Mouse (Mus musculus): Measurements from ENCODE around the gene Pid1. TPM values are rescaled to one million over a fixed set of nuclear protein-coding genes. Genes with fewer than 3 reads are reported as not detected.

Gene Pid1
- total RNA-seq, 2 experiments from 2014 or later, result 19.7 to 22.8 TPM

DNA sequence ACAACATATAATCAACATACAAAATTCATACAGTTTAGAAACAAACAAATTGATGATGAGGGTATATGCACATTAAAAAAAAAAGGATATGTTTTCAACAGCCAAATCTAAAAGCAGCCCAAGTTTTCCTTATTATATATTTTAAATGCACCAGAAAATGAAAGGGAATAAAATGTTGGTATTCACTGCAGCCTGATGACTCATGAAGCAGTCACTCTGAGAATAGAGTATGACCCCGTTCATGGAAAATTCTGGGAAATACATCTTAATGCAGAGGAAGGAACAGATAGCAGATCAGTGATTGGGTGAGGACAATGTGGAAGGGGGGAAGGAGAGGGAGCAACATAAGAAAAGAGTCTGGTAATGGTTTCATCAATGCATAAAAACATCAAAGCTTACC lies 186.3 kb downstream of the Pid1 start:
- no peak for DNase-seq

DNA sequence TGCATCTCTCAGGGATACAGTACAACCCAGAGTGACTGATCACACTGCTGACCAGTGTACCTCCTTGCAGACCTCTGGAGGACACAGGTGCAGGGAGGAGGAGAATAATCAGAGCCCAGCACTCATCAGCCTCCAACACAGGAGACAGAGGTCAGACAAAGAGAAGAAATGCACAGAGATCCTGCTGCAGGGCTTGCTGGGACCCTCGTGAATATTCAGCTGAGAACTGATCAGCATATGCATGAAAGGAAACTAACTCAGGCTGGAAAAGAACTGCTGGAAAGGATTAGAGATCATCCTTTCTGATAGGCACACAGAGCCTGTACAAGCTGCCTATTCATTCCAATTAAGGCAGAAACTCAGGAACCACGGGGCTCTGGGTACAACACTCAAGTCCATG lies 186.9 kb downstream of the Pid1 start:
- DNase-seq, result no peak

DNA sequence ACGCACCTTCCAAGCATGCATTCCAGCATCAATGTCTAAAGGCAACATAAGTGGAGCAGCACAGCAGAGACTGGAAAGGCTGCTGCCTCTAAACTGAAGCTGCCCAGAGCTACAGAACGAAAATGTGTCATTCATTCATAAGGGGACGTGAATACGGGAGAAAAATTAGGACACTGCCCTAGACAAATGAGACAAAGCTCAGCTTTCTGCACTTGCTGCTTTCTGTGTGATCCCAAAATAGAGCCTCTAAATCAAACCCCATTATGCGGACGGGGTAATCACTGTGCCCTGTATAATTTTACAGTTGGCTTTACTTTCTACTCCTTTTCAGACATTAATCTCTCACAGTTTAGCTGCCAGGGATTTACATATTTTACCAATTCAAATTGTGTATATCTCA lies 191.0 kb downstream of the Pid1 start:
- DNase-seq, result no peak

GRCm38 (mm10) chr1:84157790-84158189 lies 206.2 kb downstream of the Pid1 start:
- DNase-seq, result no peak

GRCm38 (mm10) chr1:84155585-84155930 lies 208.4 kb downstream of the Pid1 start:
- DNase-seq, result no peak

DNA sequence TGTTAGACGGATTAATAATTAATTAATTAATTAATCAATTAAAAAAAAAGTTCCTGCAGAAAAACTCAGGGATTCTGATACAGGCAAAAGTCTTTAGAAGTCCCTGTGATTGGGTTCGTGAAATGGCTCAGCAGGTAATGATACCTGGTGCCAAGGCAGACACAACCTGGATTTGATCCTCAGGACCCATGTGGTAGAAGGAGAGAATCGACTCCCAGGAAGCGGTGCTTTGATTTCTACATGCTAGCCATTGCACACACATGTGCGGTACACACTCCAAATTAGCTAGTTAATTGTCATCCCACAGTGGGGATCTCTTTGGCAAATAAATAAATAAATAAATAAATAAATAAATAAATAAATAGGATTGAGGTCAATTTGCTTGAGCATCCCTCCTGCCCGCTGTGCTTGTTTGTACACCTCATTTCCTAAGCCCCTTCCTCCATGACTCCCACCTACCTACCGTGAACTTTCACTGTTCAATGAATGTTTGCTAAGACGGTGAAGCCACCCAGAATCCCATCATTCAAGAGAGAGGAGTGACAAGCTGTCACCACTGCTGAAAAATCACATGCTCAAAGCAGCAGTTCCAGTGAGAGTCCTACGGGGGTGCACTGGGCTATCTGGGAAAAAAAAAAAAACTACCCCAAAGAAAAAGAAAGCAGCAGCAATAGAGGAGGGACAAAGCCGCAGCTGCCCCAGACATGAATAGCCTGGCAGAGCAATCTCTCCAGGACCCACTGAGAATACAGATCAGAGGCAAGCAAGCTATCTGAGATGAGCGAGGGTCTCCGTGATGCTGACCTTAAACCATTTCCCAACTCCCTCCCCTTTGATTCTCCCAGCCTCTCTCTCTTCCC lies 209.0 kb downstream of the Pid1 start:
- DNase-seq, result no peak

DNA sequence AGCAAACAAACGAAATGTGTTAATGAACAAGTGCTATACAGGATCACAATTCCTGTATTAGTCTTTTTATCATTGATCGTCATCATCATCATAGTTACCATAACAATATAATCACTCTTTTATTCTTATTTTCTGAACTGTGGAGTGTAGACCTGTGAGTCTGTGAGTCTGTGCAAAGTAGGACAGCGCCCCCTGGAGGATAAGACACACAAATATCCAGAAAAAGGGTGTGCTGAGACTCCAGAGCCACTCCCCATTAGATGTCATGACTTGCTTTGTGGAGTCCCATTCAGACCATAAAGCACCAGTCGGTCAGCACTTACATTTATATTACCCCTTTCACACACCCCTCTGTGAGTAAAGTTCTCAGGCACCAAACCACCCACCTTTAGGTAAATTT lies 210.0 kb downstream of the Pid1 start:
- DNase-seq, result peak; percentile 33 to 56

- DNase-seq, result no peak
These were observed 222.4 kb downstream of the Pid1 start for GRCm38 (mm10) chr1:84141561-84141960.

DNA sequence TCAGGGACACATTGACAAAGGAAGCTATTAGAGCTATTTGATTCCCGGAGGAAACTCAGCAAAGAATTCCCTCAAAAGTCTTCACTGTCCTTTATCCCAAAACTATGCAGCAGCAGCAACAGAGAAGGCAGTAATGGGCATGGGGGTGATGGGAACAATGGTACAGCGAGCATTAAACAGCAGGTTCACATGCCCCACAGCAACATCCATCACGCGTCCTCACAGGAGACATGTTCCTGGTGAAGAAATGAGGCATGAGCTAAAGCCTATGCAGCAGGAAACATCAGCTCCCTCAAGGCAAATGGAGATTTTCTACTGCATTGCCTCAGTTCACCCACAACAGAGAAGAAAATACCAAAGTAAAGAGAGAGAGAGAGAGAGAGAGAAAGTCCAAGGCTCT lies 231.5 kb downstream of the Pid1 start:
- no peak for DNase-seq

DNA sequence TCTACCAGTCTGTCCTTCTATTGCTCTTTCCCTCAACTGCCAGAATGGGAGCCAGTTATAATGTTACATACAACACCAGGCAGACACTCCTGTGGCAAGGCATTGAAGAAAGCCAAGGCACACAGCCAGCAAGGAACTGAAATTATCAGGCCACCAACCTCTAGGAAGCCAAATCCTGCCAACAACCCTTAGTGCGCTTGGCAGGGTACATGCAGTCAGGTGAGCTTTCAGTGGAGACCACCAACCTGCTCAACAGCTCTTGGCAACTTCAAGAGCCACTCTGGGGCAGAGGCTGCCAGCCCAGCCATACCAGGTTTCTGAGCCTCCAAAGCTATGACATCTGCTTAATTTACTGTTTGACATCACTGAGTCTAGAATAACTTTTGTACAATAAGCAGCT lies 232.2 kb downstream of the Pid1 start:
- DNase-seq, result no peak

- peak in 1 of 2 experiments; percentile 19 for DNase-seq
These were observed 235.5 kb downstream of the Pid1 start for GRCm38 (mm10) chr1:84128510-84128909.

- DNase-seq, result no peak
These were observed 244.7 kb downstream of the Pid1 start for GRCm38 (mm10) chr1:84119306-84119705.

- peak; percentile 27 to 55 for DNase-seq
These were observed 257.2 kb downstream of the Pid1 start for GRCm38 (mm10) chr1:84106756-84107155.

DNA sequence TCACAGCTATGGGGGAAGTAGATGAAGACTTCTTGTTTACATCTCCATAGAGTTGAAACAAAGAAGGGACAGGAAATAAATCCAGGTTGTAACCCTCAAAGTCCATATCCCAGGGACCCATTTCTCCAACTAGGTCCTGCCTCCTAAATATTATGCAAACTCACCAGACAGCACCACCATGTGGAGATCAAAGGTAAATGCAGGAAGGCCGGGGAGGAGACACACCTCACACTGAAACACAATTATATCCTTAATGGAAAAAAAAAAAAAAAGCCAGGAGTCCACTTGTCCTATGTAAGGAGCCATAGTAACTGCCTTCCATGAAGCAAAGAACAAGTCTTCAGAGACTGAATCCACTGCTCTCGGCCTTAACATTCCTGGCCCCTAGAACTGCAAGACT lies 261.9 kb downstream of the Pid1 start:
- DNase-seq, result peak; percentile 5 to 22

GRCm38 (mm10) chr1:84097398-84097797 lies 266.6 kb downstream of the Pid1 start:
- DNase-seq, result no peak

- no peak for DNase-seq
These were observed 270.7 kb downstream of the Pid1 start for GRCm38 (mm10) chr1:84093291-84093690.

DNA sequence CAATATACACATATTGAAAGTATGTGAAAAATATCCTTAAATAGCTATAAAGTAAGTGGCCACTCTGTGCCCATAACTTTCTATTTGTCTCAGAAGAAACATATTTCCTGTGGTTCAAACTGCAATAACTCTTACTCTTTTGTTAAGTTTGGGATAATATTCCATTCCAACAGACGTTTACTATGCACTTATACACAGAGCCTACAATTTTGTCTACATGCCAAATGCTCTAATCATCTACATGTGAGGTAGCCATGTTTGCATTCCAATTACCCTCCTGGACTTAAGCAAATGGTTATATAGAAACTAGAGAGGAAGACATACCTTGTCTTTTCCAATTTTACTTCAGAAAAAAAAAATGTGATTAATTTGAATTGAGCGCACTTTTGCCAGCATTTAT lies 274.3 kb downstream of the Pid1 start:
- no peak for DNase-seq

- DNase-seq, result no peak
These were observed 276.0 kb downstream of the Pid1 start for GRCm38 (mm10) chr1:84087957-84088356.

GRCm38 (mm10) chr1:84087325-84087724 lies 276.7 kb downstream of the Pid1 start:
- no peak for DNase-seq

- no peak for DNase-seq
These were observed 277.5 kb downstream of the Pid1 start for GRCm38 (mm10) chr1:84086486-84086885.

DNA sequence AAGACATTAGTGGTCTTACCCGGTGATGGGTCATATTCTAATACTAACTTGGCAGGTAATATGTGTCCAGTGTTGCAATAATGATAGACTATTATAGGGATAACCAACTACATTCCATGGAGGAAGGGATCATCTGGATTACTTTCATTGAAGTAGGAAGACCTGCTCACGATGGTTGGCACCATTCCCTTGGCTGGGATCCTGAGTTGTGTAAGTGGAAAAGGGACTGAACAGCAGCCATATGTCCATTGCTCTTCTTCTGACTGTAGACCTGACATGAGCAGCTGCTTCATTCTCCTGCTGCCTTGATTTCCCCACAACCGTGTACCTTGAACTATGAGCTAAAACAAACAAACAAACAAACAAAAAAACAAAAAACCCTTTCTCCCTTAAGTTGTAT lies 278.6 kb downstream of the Pid1 start:
- DNase-seq, result no peak

DNA sequence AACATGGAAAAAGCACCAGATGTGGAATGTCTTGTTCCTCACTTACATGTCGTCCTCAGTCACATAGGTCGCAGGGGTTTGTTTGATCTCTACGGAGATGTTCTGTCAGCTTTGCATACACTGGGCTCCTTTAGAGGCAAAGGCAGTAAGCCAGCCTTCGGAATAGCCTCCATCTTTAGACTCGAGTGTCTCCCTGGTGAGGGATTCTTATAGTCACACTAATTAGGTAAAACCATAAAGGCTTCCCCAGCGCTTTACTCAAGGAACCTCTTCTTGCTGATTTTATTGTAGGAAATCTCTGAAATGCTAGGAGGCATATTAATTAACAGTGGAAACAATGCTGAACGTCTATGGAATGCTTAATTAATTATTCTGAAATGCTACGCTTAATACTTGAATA lies 284.4 kb downstream of the Pid1 start:
- DNase-seq, result no peak

DNA sequence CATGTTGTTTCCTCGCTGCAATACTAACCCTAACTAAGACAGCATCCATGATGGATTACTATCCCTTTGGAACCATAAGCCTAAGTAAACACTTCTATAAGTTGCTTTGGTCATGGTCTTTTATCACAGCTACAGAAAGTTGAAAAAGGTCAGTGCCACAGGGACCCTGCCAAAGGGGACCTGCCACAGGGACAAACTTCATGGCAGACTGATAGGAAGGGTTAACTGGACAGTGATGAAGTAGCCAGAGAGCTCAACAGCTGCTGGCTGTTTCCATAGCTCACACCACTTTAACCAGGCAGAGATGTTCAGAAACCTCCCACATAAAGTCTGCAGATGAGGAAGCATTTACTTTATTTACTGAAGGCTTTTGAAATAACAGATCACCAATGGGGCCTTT lies 287.0 kb downstream of the Pid1 start:
- DNase-seq, result no peak

DNA sequence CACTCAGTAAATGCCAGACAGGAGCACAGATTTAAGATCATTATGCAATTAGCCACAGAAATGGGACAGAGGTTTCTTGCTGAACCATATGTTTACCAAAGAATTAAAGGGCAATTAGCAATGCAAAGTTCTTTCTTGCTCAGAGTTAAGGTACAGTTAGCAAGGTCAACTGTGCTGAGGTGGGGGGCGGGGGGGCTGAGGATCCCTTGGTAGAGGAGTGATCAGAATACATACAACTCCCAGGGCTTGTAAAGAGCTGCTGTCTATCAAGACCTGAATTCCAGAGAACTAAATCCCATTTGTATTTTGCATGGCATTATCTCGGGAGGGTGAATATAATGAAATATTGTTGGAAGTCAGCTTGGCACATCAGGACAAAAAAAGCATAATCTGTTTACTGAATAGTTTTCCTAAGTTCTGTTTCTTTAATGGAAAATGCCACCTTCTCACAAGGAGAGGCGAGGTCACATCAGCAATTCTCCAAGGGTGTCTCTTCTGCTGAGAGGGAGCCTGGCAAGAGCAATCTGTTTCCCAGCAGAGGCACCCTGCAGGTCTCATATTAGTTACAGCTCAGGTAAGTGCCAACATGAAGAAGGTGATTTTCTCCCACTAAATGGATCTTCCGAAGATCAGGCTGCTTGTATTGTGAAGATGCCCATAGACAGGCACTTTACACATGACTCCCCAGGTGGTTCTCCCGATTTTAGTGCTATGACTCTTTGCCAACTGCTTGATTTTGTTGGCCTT lies 306.9 kb downstream of the Pid1 start:
- no peak for DNase-seq

Measured in adrenal gland, postnatal 36 days (tissue).